Mouse (Mus musculus): ENCODE results near the gene 5830473C10Rik.

DNA sequence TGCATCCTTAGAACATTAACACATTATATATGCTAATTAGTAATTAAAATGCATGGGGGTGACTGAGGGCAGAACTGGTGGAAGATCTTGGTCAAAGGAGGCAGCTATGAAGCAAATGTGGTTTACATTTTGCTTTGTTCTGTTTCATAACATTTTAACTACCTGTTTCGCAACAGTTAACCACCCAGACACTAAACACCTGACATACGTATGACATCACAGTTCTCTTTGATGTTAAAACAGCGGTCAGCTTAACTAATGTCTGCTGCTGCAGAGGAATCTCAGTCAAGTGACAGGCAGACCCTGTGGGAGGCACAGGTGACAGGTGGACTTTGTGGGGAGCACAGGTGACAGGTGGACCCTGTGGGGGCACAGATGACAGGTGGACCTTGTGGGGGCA lies 57.0 kb downstream of the 5830473C10Rik start:
- TF ChIP-seq CTCF (IDR thresholded peaks at IDR 0.05; ENCODE audit: insufficient read depth, low read length) (no peak), POLR2A (IDR thresholded peaks at IDR 0.05; ENCODE audit: borderline replicate concordance, extremely low read depth, low read depth, low read length) (no peak)

Measured in lung, adult 2 months (tissue).